Mouse (Mus musculus): ENCODE data around the gene Dleu7. TPM values are rescaled to one million over a fixed set of nuclear protein-coding genes. Genes with fewer than 3 reads are reported as not detected.

Dleu7 gene
- total RNA-seq, 1 experiment from 2014 or later: 3.2 TPM

Other genes starting within 250 kb of the Dleu7 start
- gene Rnaseh2b, start 458 bp downstream of the Dleu7 start, total RNA-seq (2017): 70.7 and 72.6 TPM in 2 replicates
- not detected in 2 replicates for gene Gucy1b2, start 163.2 kb upstream of the Dleu7 start, total RNA-seq (2017)

Data from common myeloid progenitor, adult 5-6 weeks (primary cell).